Mouse (Mus musculus): ENCODE data around the gene Prpf19. TPM values are rescaled to one million over a fixed set of nuclear protein-coding genes. Genes with fewer than 3 reads are reported as not detected.

Gene Prpf19
- polyA plus RNA-seq, 2 experiments: 15.7 to 108 TPM

DNA sequence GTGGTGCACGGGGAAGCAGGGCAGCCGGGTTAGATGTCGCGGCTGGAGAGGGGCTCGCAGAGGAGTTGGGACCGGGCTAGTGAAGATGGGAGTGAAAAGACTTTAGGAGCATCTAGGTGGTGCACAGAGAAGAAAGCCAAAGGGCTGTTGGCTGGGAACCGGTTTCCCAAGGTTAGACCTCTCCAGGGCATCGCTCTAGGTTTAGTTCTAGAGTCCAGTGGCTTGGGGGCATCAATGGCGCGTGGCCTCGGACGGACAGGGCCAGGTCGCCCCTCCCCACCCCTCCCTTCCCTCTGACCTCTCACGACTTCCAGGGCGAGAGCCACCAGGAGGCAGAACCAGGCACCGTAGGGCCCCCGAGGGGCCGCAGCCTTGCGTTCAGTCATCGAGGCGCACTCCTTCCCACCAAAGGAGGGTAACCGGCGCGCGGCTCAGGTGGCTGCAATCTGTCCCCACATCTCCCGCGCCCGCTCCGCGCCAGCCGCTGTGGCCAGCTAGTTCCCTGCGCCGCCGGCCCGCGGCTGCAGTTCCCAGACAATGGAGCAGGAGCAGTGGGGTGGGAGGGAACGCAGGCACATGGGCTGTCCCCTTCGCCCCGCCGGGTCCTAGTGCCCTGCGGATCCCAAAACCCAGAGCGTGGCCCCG lies 25.7 kb upstream of the Prpf19 start:
- Histone ChIP-seq H3K27ac (no peak overlapping the region), H3K9me3 (ENCODE audit: control insufficient read depth, low read length) (no peaks in the 10 kb centered on the region), H3K27me3 (ENCODE audit: control insufficient read depth, insufficient read depth, low read length) (peaks cover 14% of the 10 kb centered on the region), H3K4me3 (ENCODE audit: insufficient read depth in 1 of 2, low read depth in 2 of 2, low read length in 2 of 2) (peak overlapping the region; percentile 38 to 40), H3K4me1 (replicated peaks; ENCODE audit: control insufficient read depth in 2 of 2, insufficient read depth in 2 of 2, low read length in 1 of 2) (no peaks in the 10 kb centered on the region), H3K4me2 (ENCODE audit: low read depth) (peak overlapping the region; percentile 47), H3K36me3 (replicated peaks; ENCODE audit: control insufficient read depth, insufficient read depth, low read depth) (no peaks in the 10 kb centered on the region; the same call in 1 of the 2 replicates), H3K9ac (replicated peaks) (no peak overlapping the region)
- ATAC-seq (ENCODE audit: insufficient read depth) (peak; percentile 52; the same call in 1 of the 2 replicates), DNase-seq (ENCODE audit: low read depth in 3 of 3, low spot score in 3 of 3) (no peak)
- WGBS (ENCODE audit: insufficient replicate concordance): under 1% methylated on average over 43 of the region's 43 CpGs
- TF ChIP-seq CTCF (IDR thresholded peaks at IDR 0.05; ENCODE audit: low read depth) (no peak), EP300 (IDR thresholded peaks at IDR 0.05; ENCODE audit: low read depth) (no peak)

- no peak for ATAC-seq (ENCODE audit: insufficient read depth)
Observed at GRCm38 (mm10) chr19:10869886-10870527, 25.0 kb upstream of the Prpf19 start, which contains the start of gene Tmem132a. TSS of gene Tmem132a (minus strand) at chr19:10869940.

DNA sequence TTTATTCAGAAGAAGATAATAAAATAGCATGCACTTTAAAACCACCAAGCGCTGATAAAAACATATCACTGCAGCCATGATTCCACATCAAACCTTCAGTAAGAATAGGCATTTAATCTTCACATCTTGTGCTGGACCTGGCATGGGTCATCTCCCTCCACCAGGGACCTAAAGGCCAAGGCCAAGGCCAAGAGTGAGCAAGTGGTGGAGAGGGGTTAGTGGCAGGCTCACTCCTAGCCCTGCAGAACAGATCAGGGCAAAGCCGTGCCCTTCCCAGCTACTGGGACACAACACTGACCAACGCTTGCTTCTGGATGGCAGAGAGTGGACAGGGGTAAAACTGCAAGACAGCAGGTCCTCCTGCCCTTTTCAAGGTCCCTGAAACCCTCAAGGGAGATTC lies 24.4 kb upstream of the Prpf19 start:
- DNase-seq (ENCODE audit: low read depth in 3 of 3, low spot score in 3 of 3): no peak
- H3K9me3 ChIP-seq (ENCODE audit: control insufficient read depth, low read length): no peaks in the 10 kb centered on the region

More at GRCm38 (mm10) chr19:10869886-10870527, 25.0 kb upstream of the Prpf19 start, which contains the start of gene Tmem132a:
- DNase-seq (ENCODE audit: low read depth in 3 of 3, low spot score in 3 of 3): no peak
- Histone ChIP-seq H3K9me3 (ENCODE audit: control insufficient read depth, low read length) (no peaks in the 10 kb centered on the region), H3K27me3 (ENCODE audit: control insufficient read depth, insufficient read depth, low read length) (peaks cover 14% of the 10 kb centered on the region), H3K4me2 (ENCODE audit: low read depth) (peak within 1 kb of the TSS; percentile 47), H3K4me3 (ENCODE audit: insufficient read depth in 1 of 2, low read depth in 2 of 2, low read length in 2 of 2) (peak within 1 kb of the TSS; percentile 38 to 40), H3K36me3 (replicated peaks; ENCODE audit: control insufficient read depth, insufficient read depth, low read depth) (no peaks in the 10 kb centered on the region; the same call in 1 of the 2 replicates), H3K4me1 (replicated peaks; ENCODE audit: control insufficient read depth in 2 of 2, insufficient read depth in 2 of 2, low read length in 1 of 2) (no peaks in the 10 kb centered on the region), H3K27ac (no peak within 1 kb of the TSS), H3K9ac (replicated peaks) (no peak within 1 kb of the TSS)
- TF ChIP-seq CTCF (IDR thresholded peaks at IDR 0.05; ENCODE audit: low read depth): no peak
- TF ChIP-seq EP300 (IDR thresholded peaks at IDR 0.05; ENCODE audit: low read depth): no peak
- WGBS (ENCODE audit: insufficient replicate concordance): 14% methylated on average over 8 of the region's 8 CpGs

GRCm38 (mm10) chr19:10871328-10871961 lies 23.6 kb upstream of the Prpf19 start:
- DNase-seq (ENCODE audit: low read depth in 3 of 3, low spot score in 3 of 3) (no peak), ATAC-seq (ENCODE audit: insufficient read depth) (no peak)
- H3K36me3 ChIP-seq (replicated peaks; ENCODE audit: control insufficient read depth, insufficient read depth, low read depth): no peaks in the 10 kb centered on the region; the same call in 1 of the 2 replicates
- TF ChIP-seq CTCF (IDR thresholded peaks at IDR 0.05; ENCODE audit: low read depth): no peak
- no peak for TF ChIP-seq EP300 (IDR thresholded peaks at IDR 0.05; ENCODE audit: low read depth)
- H3K27ac ChIP-seq: no peak overlapping the region
- H3K27me3 ChIP-seq (ENCODE audit: control insufficient read depth, insufficient read depth, low read length): peaks cover 14% of the 10 kb centered on the region
- WGBS (ENCODE audit: insufficient replicate concordance): 61% methylated on average over 14 of the region's 14 CpGs
- no peaks in the 10 kb centered on the region for H3K9me3 ChIP-seq (ENCODE audit: control insufficient read depth, low read length)
- no peaks in the 10 kb centered on the region for H3K4me1 ChIP-seq (replicated peaks; ENCODE audit: control insufficient read depth in 2 of 2, insufficient read depth in 2 of 2, low read length in 1 of 2)
- no peak overlapping the region for H3K4me3 ChIP-seq (ENCODE audit: insufficient read depth in 1 of 2, low read depth in 2 of 2, low read length in 2 of 2)
- H3K4me2 ChIP-seq (ENCODE audit: low read depth): no peak overlapping the region
- no peak overlapping the region for H3K9ac ChIP-seq (replicated peaks)

More for the DNA sequence above, 24.4 kb upstream of the Prpf19 start:
- Histone ChIP-seq H3K27ac (no peak overlapping the region), H3K4me1 (replicated peaks; ENCODE audit: control insufficient read depth in 2 of 2, insufficient read depth in 2 of 2, low read length in 1 of 2) (no peaks in the 10 kb centered on the region), H3K9ac (replicated peaks) (no peak overlapping the region), H3K36me3 (replicated peaks; ENCODE audit: control insufficient read depth, insufficient read depth, low read depth) (no peaks in the 10 kb centered on the region; the same call in 1 of the 2 replicates), H3K4me3 (ENCODE audit: insufficient read depth in 1 of 2, low read depth in 2 of 2, low read length in 2 of 2) (no peak overlapping the region), H3K27me3 (ENCODE audit: control insufficient read depth, insufficient read depth, low read length) (peaks cover 14% of the 10 kb centered on the region), H3K4me2 (ENCODE audit: low read depth) (no peak overlapping the region)
- TF ChIP-seq CTCF (IDR thresholded peaks at IDR 0.05; ENCODE audit: low read depth): no peak
- WGBS (ENCODE audit: insufficient replicate concordance): 71% methylated on average over 3 of the region's 3 CpGs
- ATAC-seq (ENCODE audit: insufficient read depth): no peak

All from liver, embryonic 14.5 days (tissue).